Mouse (Mus musculus) midbrain, embryonic 14.5 days (tissue): Measurements from ENCODE around the gene Dnm1. TPM values are rescaled to one million over a fixed set of nuclear protein-coding genes. Genes with fewer than 3 reads are reported as not detected.
A peak's percentile ranks its signal among the peaks of the same experiment; 100 is the strongest.
"Not testable (repeated sequence)": the region's sequence is repeated elsewhere in the genome, so short reads cannot be mapped to it uniquely, and the experiment has no call there.

ENCODE experiments used
- ATAC-seq: fragments of 200-750 bp; cut with Nextera tagmentation; 2 replicates; pipeline ENCODE4 v1.8.0; 2017; ENCODE audit warnings: moderate number of reproducible peaks, moderate library complexity; ENCODE audit not compliant: low FRiP score, low TSS enrichment
- DNase-seq: peaks from one replicate; pipeline ENCODE4 v3.0.0-alpha.2; 2015
- H3K27ac ChIP-seq: fragments of 300-500 bp; sonication (generic); replicated peaks from 2 replicates; pipeline ENCODE4 v1.5.1; 2014; ENCODE audit warnings: mild to moderate bottlenecking, low read depth, low read length, moderate library complexity
- H3K27me3 ChIP-seq: fragments of 300-500 bp; sonication (generic); 2 replicates; pipeline ENCODE4 v1.6.1; 2014; ENCODE audit warnings: low read length, control low read depth, mixed read lengths; ENCODE audit not compliant: control insufficient read depth, insufficient read depth
- H3K36me3 ChIP-seq: fragments of 300-500 bp; sonication (generic); 2 replicates; pipeline ENCODE4 v1.6.1; 2014; ENCODE audit warnings: low read length, control low read depth; ENCODE audit not compliant: control insufficient read depth, insufficient read depth
- H3K4me1 ChIP-seq: fragments of 300-500 bp; sonication (generic); 2 replicates; pipeline ENCODE4 v1.6.1; 2014; ENCODE audit warnings: mild to moderate bottlenecking, antibody characterized with exemption, low read length, control low read depth; ENCODE audit not compliant: control insufficient read depth, insufficient read depth
- H3K4me2 ChIP-seq: fragments of 300-500 bp; sonication (generic); 2 replicates; pipeline ENCODE4 v1.6.1; 2014; ENCODE audit warnings: mild to moderate bottlenecking, low read length, moderate library complexity
- H3K4me3 ChIP-seq: fragments of 300-500 bp; sonication (generic); replicated peaks from 2 replicates; pipeline ENCODE4 v1.5.1; 2014; ENCODE audit warnings: low read depth, low read length
- H3K9ac ChIP-seq: fragments of 300-500 bp; sonication (generic); replicated peaks from 2 replicates; pipeline ENCODE4 v1.6.1; 2014; ENCODE audit warnings: mild to moderate bottlenecking, low read length, moderate library complexity
- H3K9me3 ChIP-seq: fragments of 300-500 bp; sonication (generic); 2 replicates; pipeline ENCODE4 v1.6.1; 2016; ENCODE audit warnings: low read length, control low read depth, mixed read lengths; ENCODE audit not compliant: control insufficient read depth
- WGBS: fragments of 180-500 bp; shearing (Covaris S2); extraction: QIAGEN DNeasy Blood & Tissue Kit; methylation state at CpG from one replicate; pipeline ENCODE4 v1.1.7; 2014; 5-methylcytosine and 5-hydroxymethylcytosine counted together
- polyA plus RNA-seq: library from polyadenylated mRNA; unstranded; fragments of >200 nt; fragmentation: Nextera tagmentation; extraction: Ambion mirVana; gene quantifications from 2 replicates; pipeline ENCODE4 v1.2.1, GENCODE M21; 2014

Dnm1 gene
- polyA plus RNA-seq, 1 experiment from 2014 or later, result 90.6 TPM

- Histone ChIP-seq H3K9me3 (no peaks in the 10 kb centered on the region), H3K36me3 (peaks cover 61% of the 10 kb centered on the region), H3K4me2 (no peak overlapping the region), H3K4me3 (no peak overlapping the region), H3K4me1 (peaks cover 8% of the 10 kb centered on the region), H3K9ac (no peak overlapping the region), H3K27me3 (no peaks in the 10 kb centered on the region), H3K27ac (no peak overlapping the region)
- DNase-seq, result no peak
- no peak for ATAC-seq
- WGBS, result 97% methylated on average over 5 of the region's 5 CpGs
These were observed 14.2 kb upstream of the Dnm1 start for GRCm38 (mm10) chr2:32367315-32367714.

- ATAC-seq, result no peak
- no peak for DNase-seq
- Histone ChIP-seq H3K27ac (no peak overlapping the region), H3K9ac (no peak overlapping the region; the same call in 1 of the 2 replicates), H3K36me3 (peaks cover 29% of the 10 kb centered on the region), H3K9me3 (no peaks in the 10 kb centered on the region), H3K27me3 (peaks cover 4% of the 10 kb centered on the region; the same call in 1 of the 2 replicates), H3K4me2 (peak overlapping the region; percentile 88), H3K4me3 (peak overlapping the region; percentile 81; the same call in 1 of the 2 replicates), H3K4me1 (peaks cover 18% of the 10 kb centered on the region)
- WGBS, result 88% methylated on average over 8 of the region's 8 CpGs
These were observed 11.0 kb upstream of the Dnm1 start for GRCm38 (mm10) chr2:32364121-32364520.

GRCm38 (mm10) chr2:32363376-32364106, 10.4 kb upstream of the Dnm1 start:
- 10% methylated on average over 19 of the region's 19 CpGs for WGBS
- H3K27me3 ChIP-seq, result peaks cover 4% of the 10 kb centered on the region; the same call in 1 of the 2 replicates
- peaks cover 18% of the 10 kb centered on the region for H3K4me1 ChIP-seq
- H3K9ac ChIP-seq, result peak overlapping the region; percentile 86
- H3K9me3 ChIP-seq, result no peaks in the 10 kb centered on the region
- peak overlapping the region; percentile 86 for H3K27ac ChIP-seq
- peaks cover 29% of the 10 kb centered on the region for H3K36me3 ChIP-seq
- ATAC-seq (peak; percentile 51; the same call in 1 of the 2 replicates), DNase-seq (peak; percentile 40)
- H3K4me2 ChIP-seq, result peak overlapping the region; percentile 88
- H3K4me3 ChIP-seq, result peak overlapping the region; percentile 81

- Histone ChIP-seq H3K4me2 (peak overlapping the region; percentile 88), H3K27me3 (peaks cover 4% of the 10 kb centered on the region; the same call in 1 of the 2 replicates), H3K4me3 (peak overlapping the region; percentile 81), H3K9ac (peak overlapping the region; percentile 86), H3K4me1 (peaks cover 18% of the 10 kb centered on the region), H3K9me3 (no peaks in the 10 kb centered on the region), H3K36me3 (peaks cover 22% of the 10 kb centered on the region), H3K27ac (peak overlapping the region; percentile 86)
- WGBS, result under 1% methylated on average over 53 of the region's 53 CpGs
- ATAC-seq, result peak; percentile 84
- peak; percentile 95 for DNase-seq
These were observed 9.7 kb upstream of the Dnm1 start for GRCm38 (mm10) chr2:32362817-32363340.

GRCm38 (mm10) chr2:32362274-32362673, 9.1 kb upstream of the Dnm1 start:
- Histone ChIP-seq H3K27ac (0 out of 2 replicates have a peak overlapping the region, but pooled peaks have one; percentile 86), H3K4me3 (peak overlapping the region; percentile 81), H3K36me3 (peaks cover 18% of the 10 kb centered on the region), H3K4me2 (peak overlapping the region; percentile 88), H3K4me1 (peaks cover 18% of the 10 kb centered on the region), H3K9ac (peak overlapping the region; percentile 86; the same call in 1 of the 2 replicates)
- ATAC-seq, DNase-seq, H3K27me3 ChIP-seq, H3K9me3 ChIP-seq: not testable (repeated sequence)
- WGBS, result 51% methylated on average over 5 of the region's 5 CpGs

- WGBS, result 1% methylated on average over 24 of the region's 24 CpGs
- DNase-seq (peak; percentile 44), ATAC-seq (no peak)
These were observed 8.3 kb upstream of the Dnm1 start for GRCm38 (mm10) chr2:32361437-32361836.

GRCm38 (mm10) chr2:32360741-32361140, 7.6 kb upstream of the Dnm1 start:
- Histone ChIP-seq H3K4me2 (peak overlapping the region; percentile 55), H3K9me3 (no peaks in the 10 kb centered on the region), H3K27me3 (peaks cover 4% of the 10 kb centered on the region; the same call in 1 of the 2 replicates), H3K4me3 (peak overlapping the region; percentile 23; the same call in 1 of the 2 replicates), H3K4me1 (peaks cover 18% of the 10 kb centered on the region), H3K9ac (no peak overlapping the region), H3K36me3 (0 out of 2 replicates have a peak, but pooled peaks cover 3% of the 10 kb centered on the region), H3K27ac (no peak overlapping the region)
- no peak for ATAC-seq
- peak; percentile 86 for DNase-seq
- 7% methylated on average over 14 of the region's 14 CpGs for WGBS

More at GRCm38 (mm10) chr2:32361437-32361836, 8.3 kb upstream of the Dnm1 start:
- peak overlapping the region; percentile 21 for H3K4me3 ChIP-seq
- H3K27me3 ChIP-seq, result peaks cover 4% of the 10 kb centered on the region; the same call in 1 of the 2 replicates
- peaks cover 10% of the 10 kb centered on the region for H3K36me3 ChIP-seq
- no peak overlapping the region for H3K27ac ChIP-seq
- peaks cover 18% of the 10 kb centered on the region for H3K4me1 ChIP-seq
- no peaks in the 10 kb centered on the region for H3K9me3 ChIP-seq
- peak overlapping the region; percentile 44; the same call in 1 of the 2 replicates for H3K9ac ChIP-seq
- H3K4me2 ChIP-seq, result peak overlapping the region; percentile 55

- no peak overlapping the region for H3K27ac ChIP-seq
- H3K9me3 ChIP-seq, result no peaks in the 10 kb centered on the region
- H3K27me3 ChIP-seq, result peaks cover 4% of the 10 kb centered on the region; the same call in 1 of the 2 replicates
- no peak overlapping the region for H3K4me2 ChIP-seq
- no peaks in the 10 kb centered on the region for H3K36me3 ChIP-seq
- H3K4me1 ChIP-seq, result peaks cover 9% of the 10 kb centered on the region
- H3K9ac ChIP-seq, result no peak overlapping the region
- no peak for ATAC-seq
- 65% methylated on average over 10 of the region's 10 CpGs for WGBS
- no peak overlapping the region for H3K4me3 ChIP-seq
- DNase-seq, result no peak
These were observed 5.2 kb upstream of the Dnm1 start for GRCm38 (mm10) chr2:32358381-32358780.
